Mouse (Mus musculus): ENCODE measurements around the gene Clcn1. TPM values are rescaled to one million over a fixed set of nuclear protein-coding genes. Genes with fewer than 3 reads are reported as not detected.

Clcn1 gene
- polyA plus RNA-seq, 1 experiment from 2014 or later = 2.2 TPM

DNA sequence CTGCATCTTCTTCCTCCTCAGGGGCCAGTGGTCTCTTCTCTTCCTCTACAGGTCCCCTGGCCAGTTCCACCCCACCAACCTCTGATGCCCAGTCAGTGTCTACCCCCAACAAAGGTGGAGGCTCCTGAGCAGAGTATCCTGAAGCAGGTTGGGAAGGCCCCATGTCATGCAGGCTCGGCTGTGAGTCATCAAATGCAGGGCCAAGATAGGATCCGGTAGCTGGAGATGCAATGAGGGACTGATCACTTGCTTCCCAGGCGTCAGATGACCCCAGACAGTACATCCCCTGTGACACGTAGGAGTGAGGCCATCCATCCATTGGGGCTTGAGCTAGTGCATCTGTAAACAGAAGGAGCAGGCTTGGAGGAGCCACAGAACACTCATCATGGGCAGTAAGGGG, 31.8 kb downstream of the Clcn1 start:
- no peaks in the 10 kb centered on the region for H3K9me3 ChIP-seq
- WGBS = 90% methylated on average over 4 of the region's 4 CpGs
- no peak overlapping the region for H3K9ac ChIP-seq
- peaks cover 34% of the 10 kb centered on the region for H3K36me3 ChIP-seq (replicated peaks)
- H3K4me1 ChIP-seq = peaks cover 14% of the 10 kb centered on the region; the same call in 1 of the 2 replicates
- H3K4me3 ChIP-seq (replicated peaks) = no peak overlapping the region
- no peaks in the 10 kb centered on the region for H3K27me3 ChIP-seq
- no peak overlapping the region for H3K4me2 ChIP-seq
- no peak overlapping the region for H3K27ac ChIP-seq
- ATAC-seq (ENCODE audit: low FRiP score) = no peak

DNA sequence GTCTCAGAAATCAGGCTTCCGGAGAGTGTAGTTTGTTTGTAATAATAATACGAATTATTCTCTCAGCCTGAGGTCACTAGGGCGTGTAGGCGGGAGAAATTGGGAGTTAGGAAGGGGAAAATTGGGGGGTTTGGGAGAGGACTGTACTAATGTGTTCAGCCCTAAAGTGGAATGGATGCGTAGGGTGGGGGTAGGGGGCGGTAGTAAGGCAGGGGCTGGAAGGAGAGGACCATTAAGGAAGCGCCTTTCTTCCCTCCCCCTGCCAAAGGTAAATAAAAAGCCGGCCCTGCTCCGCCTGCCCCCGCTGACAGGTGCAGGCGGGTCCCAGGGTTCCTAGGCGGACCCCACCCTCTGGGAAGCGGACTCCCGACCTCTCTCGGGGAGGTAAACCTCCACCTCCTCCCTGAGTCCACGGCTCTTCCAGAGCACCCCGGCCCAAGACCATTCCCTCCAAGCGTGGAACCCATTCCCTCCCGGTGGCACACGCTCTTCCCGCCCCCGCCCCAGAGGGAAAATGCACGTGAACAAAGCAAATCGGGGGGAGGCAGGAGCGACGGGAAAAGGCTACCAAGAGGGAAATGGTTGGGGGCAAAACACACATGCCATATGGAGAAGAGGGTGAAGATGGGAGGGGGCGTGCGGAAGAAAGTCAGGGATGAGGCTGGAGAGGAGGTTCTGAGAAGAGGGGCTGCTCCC, 37.0 kb downstream of the Clcn1 start:
- peaks cover 5% of the 10 kb centered on the region for H3K36me3 ChIP-seq (replicated peaks)
- WGBS = under 1% methylated on average over 28 of the region's 28 CpGs
- no peaks in the 10 kb centered on the region for H3K9me3 ChIP-seq
- peak; percentile 43 for ATAC-seq (ENCODE audit: low FRiP score)
- H3K27me3 ChIP-seq = no peaks in the 10 kb centered on the region
- H3K9ac ChIP-seq = peak overlapping the region; percentile 82
- H3K27ac ChIP-seq = peak overlapping the region; percentile 91
- H3K4me1 ChIP-seq = peaks cover 22% of the 10 kb centered on the region; the same call in 1 of the 2 replicates
- peak overlapping the region; percentile 91 for H3K4me2 ChIP-seq
- H3K4me3 ChIP-seq (replicated peaks) = peak overlapping the region; percentile 81

GRCm38 (mm10) chr6:42324067-42324481, 37.6 kb downstream of the Clcn1 start:
- Histone ChIP-seq H3K27ac (peak overlapping the region; percentile 91), H3K4me3 (replicated peaks) (peak overlapping the region; percentile 81), H3K36me3 (replicated peaks) (no peaks in the 10 kb centered on the region; the same call in 1 of the 2 replicates), H3K9ac (peak overlapping the region; percentile 82), H3K4me1 (peaks cover 22% of the 10 kb centered on the region; the same call in 1 of the 2 replicates), H3K9me3 (no peaks in the 10 kb centered on the region), H3K4me2 (peak overlapping the region; percentile 91), H3K27me3 (no peaks in the 10 kb centered on the region)
- WGBS = under 1% methylated on average over 16 of the region's 32 CpGs
- peak; percentile 85 for ATAC-seq (ENCODE audit: low FRiP score)

DNA sequence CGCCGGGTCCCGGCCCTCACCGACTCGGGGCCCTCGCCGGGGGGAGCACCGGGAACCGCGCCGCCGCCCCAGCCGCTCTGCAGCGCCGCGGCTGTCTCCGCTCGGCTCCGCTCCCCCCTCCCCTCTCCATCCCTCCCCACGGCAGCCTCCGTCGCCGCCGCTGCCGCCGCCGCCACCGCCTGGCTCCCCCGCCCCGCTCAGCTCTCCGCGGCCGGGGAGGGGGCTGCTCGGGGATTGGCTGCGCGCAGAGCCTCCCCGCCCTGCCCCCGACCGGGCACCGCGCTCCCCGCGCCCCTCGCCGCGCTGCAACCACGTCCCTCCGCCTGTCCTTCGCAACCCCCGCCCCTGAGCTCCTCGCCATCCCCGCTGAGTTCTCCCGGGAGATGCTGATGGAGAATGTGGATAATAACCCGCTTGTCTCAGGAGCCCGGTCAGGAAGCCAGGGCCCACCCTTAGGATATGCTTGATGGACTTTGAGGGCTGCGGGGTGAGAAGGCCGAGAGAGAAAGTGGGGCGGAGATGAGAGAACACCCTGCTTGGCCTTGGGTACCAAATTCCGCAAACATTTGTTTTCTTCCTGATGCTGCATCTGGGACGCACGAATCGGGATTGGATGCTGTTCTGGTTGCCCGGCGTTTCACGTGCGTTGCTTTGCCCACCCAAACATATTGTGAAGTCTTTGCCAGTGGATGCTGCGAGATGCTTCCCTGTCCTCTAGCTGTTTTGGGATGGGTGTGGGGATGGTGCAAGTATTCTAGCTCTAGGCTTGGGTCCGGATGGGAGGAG, 38.2 kb downstream of the Clcn1 start, which contains the start of gene Fam131b:
TSS of gene Fam131b (minus strand) at position 162 of the 786 bp plus-strand sequence.
- Histone ChIP-seq H3K36me3 (replicated peaks) (no peaks in the 10 kb centered on the region; the same call in 1 of the 2 replicates), H3K4me3 (replicated peaks) (peak within 1 kb of the TSS; percentile 81), H3K9ac (peak within 1 kb of the TSS; percentile 82), H3K27ac (peak within 1 kb of the TSS; percentile 91), H3K4me2 (peak within 1 kb of the TSS; percentile 91), H3K4me1 (peaks cover 22% of the 10 kb centered on the region; the same call in 1 of the 2 replicates), H3K27me3 (no peaks in the 10 kb centered on the region), H3K9me3 (no peaks in the 10 kb centered on the region)
- under 1% methylated on average over 32 of the region's 68 CpGs for WGBS
- peak; percentile 91 for ATAC-seq (ENCODE audit: low FRiP score)

DNA sequence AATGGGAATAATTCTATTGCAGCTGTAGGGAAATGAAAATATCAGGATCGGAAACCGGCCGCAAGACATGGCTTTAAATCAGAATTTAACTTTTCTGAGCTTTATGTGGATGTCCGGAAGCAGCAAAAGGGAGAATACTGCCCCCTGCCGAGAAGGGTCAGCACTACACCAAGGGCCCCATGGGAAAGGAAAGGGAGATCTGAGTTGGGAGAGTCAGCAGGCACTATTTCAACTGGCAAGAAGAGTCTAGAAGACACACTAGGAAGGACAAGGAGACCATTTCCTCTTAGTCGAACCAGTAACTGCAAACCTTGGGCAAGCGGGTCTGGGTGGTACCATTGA, 38.8 kb downstream of the Clcn1 start:
- H3K4me3 ChIP-seq (replicated peaks) = peak overlapping the region; percentile 81
- H3K4me2 ChIP-seq = peak overlapping the region; percentile 91
- under 1% methylated on average over 7 of the region's 7 CpGs for WGBS
- no peaks in the 10 kb centered on the region for H3K9me3 ChIP-seq
- ATAC-seq (ENCODE audit: low FRiP score) = no peak
- H3K27ac ChIP-seq = peak overlapping the region; percentile 91
- H3K4me1 ChIP-seq = peaks cover 22% of the 10 kb centered on the region; the same call in 1 of the 2 replicates
- H3K36me3 ChIP-seq (replicated peaks) = no peaks in the 10 kb centered on the region; the same call in 1 of the 2 replicates
- no peaks in the 10 kb centered on the region for H3K27me3 ChIP-seq
- H3K9ac ChIP-seq = peak overlapping the region; percentile 82

- no peaks in the 10 kb centered on the region for H3K9me3 ChIP-seq
- H3K4me2 ChIP-seq = no peak overlapping the region
- no peak overlapping the region for H3K27ac ChIP-seq
- WGBS = 90% methylated on average over 3 of the region's 3 CpGs
- peaks cover 22% of the 10 kb centered on the region; the same call in 1 of the 2 replicates for H3K4me1 ChIP-seq
- no peak for ATAC-seq (ENCODE audit: low FRiP score)
- no peaks in the 10 kb centered on the region for H3K36me3 ChIP-seq (replicated peaks)
- H3K9ac ChIP-seq = no peak overlapping the region
- H3K27me3 ChIP-seq = no peaks in the 10 kb centered on the region
- no peak overlapping the region for H3K4me3 ChIP-seq (replicated peaks)
These were observed 40.0 kb downstream of the Clcn1 start for GRCm38 (mm10) chr6:42326509-42326908.

DNA sequence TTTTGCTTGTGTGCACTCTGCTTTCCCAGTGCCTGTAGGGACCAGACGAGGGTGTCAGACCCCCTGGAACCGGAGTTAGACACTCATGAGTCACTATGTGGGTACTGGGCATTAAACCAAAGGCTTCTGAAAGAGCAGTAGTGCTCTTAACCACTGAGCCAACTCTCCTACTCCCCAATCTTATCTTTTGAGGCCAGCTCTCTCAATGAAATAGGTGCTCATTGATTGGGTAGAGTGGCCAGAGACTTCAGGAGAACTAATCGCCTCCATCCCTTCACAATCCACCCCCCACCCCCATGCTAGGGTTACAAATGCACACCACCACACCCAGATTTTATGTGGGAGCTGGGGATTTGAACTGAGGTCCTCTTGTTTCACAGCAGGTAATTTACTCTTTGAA, 42.3 kb downstream of the Clcn1 start:
- Histone ChIP-seq H3K27ac (no peak overlapping the region), H3K4me2 (no peak overlapping the region), H3K9ac (no peak overlapping the region), H3K27me3 (no peaks in the 10 kb centered on the region), H3K36me3 (replicated peaks) (no peaks in the 10 kb centered on the region), H3K4me3 (replicated peaks) (no peak overlapping the region), H3K9me3 (no peaks in the 10 kb centered on the region), H3K4me1 (0 out of 2 replicates have a peak, but pooled peaks cover 5% of the 10 kb centered on the region)
- no peak for ATAC-seq (ENCODE audit: low FRiP score)
- 81% methylated on average over 3 of the region's 3 CpGs for WGBS

DNA sequence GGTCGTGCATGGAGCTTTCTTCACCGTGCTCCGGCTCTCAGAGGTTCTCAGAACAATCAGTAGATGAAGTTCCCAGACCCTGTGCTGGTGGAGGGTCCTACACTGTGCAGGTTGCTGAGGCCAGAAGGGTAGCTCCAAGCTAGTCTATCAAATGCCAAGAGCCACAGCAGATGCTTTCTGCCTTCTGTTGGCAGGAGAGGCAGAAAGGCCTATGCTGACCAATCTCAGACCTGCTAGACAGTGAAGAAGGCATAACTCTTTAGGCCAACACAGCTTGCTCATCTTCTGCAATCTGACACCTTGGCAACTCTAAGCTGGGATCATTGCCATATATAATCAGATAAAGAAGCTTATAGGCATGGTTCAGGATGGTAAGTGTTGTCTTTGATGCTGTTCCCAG, 43.7 kb downstream of the Clcn1 start:
- H3K9me3 ChIP-seq = no peaks in the 10 kb centered on the region
- no peaks in the 10 kb centered on the region for H3K36me3 ChIP-seq (replicated peaks)
- no peak overlapping the region for H3K9ac ChIP-seq
- ATAC-seq (ENCODE audit: low FRiP score) = no peak
- H3K4me1 ChIP-seq = 0 out of 2 replicates have a peak, but pooled peaks cover 5% of the 10 kb centered on the region
- H3K4me2 ChIP-seq = no peak overlapping the region
- WGBS = 77% methylated on average over 3 of the region's 3 CpGs
- no peaks in the 10 kb centered on the region for H3K27me3 ChIP-seq
- no peak overlapping the region for H3K27ac ChIP-seq
- H3K4me3 ChIP-seq (replicated peaks) = no peak overlapping the region

DNA sequence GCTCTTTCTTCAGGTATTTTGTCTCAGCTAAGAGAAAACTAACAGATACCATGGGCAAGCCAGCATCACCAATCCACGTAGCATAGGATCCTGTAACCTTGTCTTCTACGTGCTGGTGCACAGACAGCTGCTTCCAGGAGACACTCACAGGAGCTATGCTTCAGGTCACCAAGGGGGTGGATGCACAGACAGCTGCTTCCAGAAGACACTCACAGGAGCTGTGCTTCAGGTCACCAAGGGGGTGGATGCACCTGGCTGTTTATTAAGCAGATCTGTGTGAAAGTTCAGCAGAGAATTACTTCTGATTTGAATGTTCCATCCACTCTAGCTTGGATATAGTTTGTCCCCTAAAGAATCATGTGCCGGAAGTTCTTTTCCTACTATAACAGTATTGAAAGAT, 44.5 kb downstream of the Clcn1 start:
- H3K4me1 ChIP-seq = no peaks in the 10 kb centered on the region
- H3K27me3 ChIP-seq = no peaks in the 10 kb centered on the region
- no peak overlapping the region for H3K4me3 ChIP-seq (replicated peaks)
- no peak overlapping the region for H3K27ac ChIP-seq
- no peak overlapping the region for H3K4me2 ChIP-seq
- no peaks in the 10 kb centered on the region for H3K36me3 ChIP-seq (replicated peaks)
- 92% methylated on average over 3 of the region's 3 CpGs for WGBS
- no peak for ATAC-seq (ENCODE audit: low FRiP score)
- no peak overlapping the region for H3K9ac ChIP-seq
- H3K9me3 ChIP-seq = no peaks in the 10 kb centered on the region

GRCm38 (mm10) chr6:42339189-42339588, 52.7 kb downstream of the Clcn1 start:
- H3K36me3 ChIP-seq (replicated peaks) = no peaks in the 10 kb centered on the region
- ATAC-seq (ENCODE audit: low FRiP score) = no peak
- no peak overlapping the region for H3K9ac ChIP-seq
- no peaks in the 10 kb centered on the region for H3K27me3 ChIP-seq
- no peak overlapping the region for H3K4me3 ChIP-seq (replicated peaks)
- H3K4me1 ChIP-seq = no peaks in the 10 kb centered on the region
- H3K27ac ChIP-seq = no peak overlapping the region
- WGBS = 77% methylated on average over 2 of the region's 2 CpGs
- H3K9me3 ChIP-seq = no peaks in the 10 kb centered on the region
- H3K4me2 ChIP-seq = no peak overlapping the region

GRCm38 (mm10) chr6:42339981-42340380, 53.5 kb downstream of the Clcn1 start:
- H3K4me1 ChIP-seq = no peaks in the 10 kb centered on the region
- 87% methylated on average over 5 of the region's 5 CpGs for WGBS
- H3K9ac ChIP-seq = no peak overlapping the region
- H3K4me2 ChIP-seq = no peak overlapping the region
- no peak overlapping the region for H3K27ac ChIP-seq
- H3K4me3 ChIP-seq (replicated peaks) = no peak overlapping the region
- H3K9me3 ChIP-seq = no peaks in the 10 kb centered on the region
- H3K36me3 ChIP-seq (replicated peaks) = no peaks in the 10 kb centered on the region
- H3K27me3 ChIP-seq = no peaks in the 10 kb centered on the region
- no peak for ATAC-seq (ENCODE audit: low FRiP score)

DNA sequence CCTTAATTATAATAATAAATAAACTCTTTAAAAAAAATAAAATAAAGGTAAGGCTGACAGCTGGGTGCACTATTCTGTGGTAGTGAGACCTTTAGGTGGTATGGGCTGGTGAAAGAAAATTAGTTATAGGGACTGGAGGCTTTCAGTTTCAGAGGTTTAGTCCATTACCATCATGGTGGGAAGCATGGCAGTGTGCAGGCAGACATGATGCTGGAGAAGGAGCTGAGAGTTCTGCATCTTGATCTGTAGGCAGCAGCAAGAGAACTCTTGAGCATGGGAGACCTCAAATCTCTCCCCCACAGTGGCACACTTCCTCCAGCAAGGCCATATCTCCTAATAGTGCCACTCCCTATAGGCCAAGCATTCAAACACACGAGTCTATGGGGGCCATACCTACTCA, 55.7 kb downstream of the Clcn1 start:
- no peak overlapping the region for H3K27ac ChIP-seq
- H3K4me2 ChIP-seq = no peak overlapping the region
- 83% methylated on average over 1 of the region's 1 CpGs for WGBS
- H3K27me3 ChIP-seq = no peaks in the 10 kb centered on the region
- ATAC-seq (ENCODE audit: low FRiP score) = no peak
- H3K4me1 ChIP-seq = no peaks in the 10 kb centered on the region
- no peaks in the 10 kb centered on the region for H3K9me3 ChIP-seq
- no peak overlapping the region for H3K9ac ChIP-seq
- no peaks in the 10 kb centered on the region for H3K36me3 ChIP-seq (replicated peaks)
- no peak overlapping the region for H3K4me3 ChIP-seq (replicated peaks)
